Mouse (Mus musculus) CH12.LX (cell line): ENCODE measurements around the gene Tmsb10. TPM values are rescaled to one million over a fixed set of nuclear protein-coding genes. Genes with fewer than 3 reads are reported as not detected.

Experiments
- DNase-seq: peaks from one replicate; pipeline ENCODE4 v3.0.0-alpha.2; 2013; ENCODE audit errors: extremely low read depth
- H3K27ac ChIP-seq: 2 replicates; pipeline ENCODE4 v1.5.1; 2012; ENCODE audit warnings: low read depth, mild to moderate bottlenecking, control low read depth, moderate library complexity; ENCODE audit not compliant: insufficient read depth
- H3K27me3 ChIP-seq: replicated peaks from 2 replicates; pipeline ENCODE3; 2012; ENCODE audit warnings: inconsistent platforms
- H3K36me3 ChIP-seq, 2 experiments: replicated peaks in 1 of 2; 2 replicates each; pipeline versions ENCODE3 to v1.6.1; 2012; ENCODE audit warnings: inconsistent platforms in 1 of 2, low read length in 1 of 2, mild to moderate bottlenecking in 1 of 2, mixed read lengths in 1 of 2, moderate library complexity in 1 of 2; ENCODE audit not compliant: control insufficient read depth in 1 of 2, insufficient read depth in 1 of 2
- H3K4me1 ChIP-seq, 2 experiments: 2 replicates each; pipeline ENCODE4 v1.6.1; 2012; ENCODE audit warnings: inconsistent platforms in 1 of 2, moderate library complexity in 1 of 2; ENCODE audit not compliant: insufficient read depth in 2 of 2, control insufficient read depth in 1 of 2
- H3K4me2 ChIP-seq: 2 replicates; pipeline ENCODE4 v1.6.1; 2012; ENCODE audit warnings: low read depth, mild to moderate bottlenecking, control low read depth; ENCODE audit not compliant: poor library complexity, insufficient read depth, severe bottlenecking
- H3K4me3 ChIP-seq, 3 experiments: fragments of 150-350 bp in 1 of 3; sonication (generic) in 1 of 3; replicated peaks in 1 of 3; 2 replicates each; pipeline versions ENCODE3 to v1.5.1; 2011 to 2012; ENCODE audit warnings: low read depth in 2 of 3, low read length in 2 of 3, mild to moderate bottlenecking in 2 of 3, moderate library complexity in 2 of 3, control low read depth in 1 of 3, improper control_type of control experiment in 1 of 3, inconsistent platforms in 1 of 3, mixed read lengths in 1 of 3; ENCODE audit not compliant: poor library complexity in 1 of 3
- H3K79me2 ChIP-seq: replicated peaks from 2 replicates; pipeline ENCODE4 v1.6.1; 2012; ENCODE audit warnings: mild to moderate bottlenecking, moderate library complexity; ENCODE audit not compliant: control insufficient read depth, poor library complexity, insufficient read depth, severe bottlenecking; ENCODE audit errors: extremely low read depth
- H3K9ac ChIP-seq: 2 replicates; pipeline ENCODE4 v1.6.1; 2012; ENCODE audit warnings: low read depth, mild to moderate bottlenecking, control low read depth, moderate library complexity; ENCODE audit not compliant: insufficient read depth
- H3K9me3 ChIP-seq: replicated peaks from 2 replicates; pipeline ENCODE3; 2012; ENCODE audit warnings: low read length, inconsistent platforms, mixed read lengths
- CHD1 ChIP-seq: IDR thresholded peaks from 2 replicates; pipeline ENCODE4 v1.6.1; 2012; ENCODE audit warnings: low read depth, low read length, improper control_type of control experiment, inconsistent platforms
- CTCF ChIP-seq, 2 experiments: IDR thresholded peaks in 1 of 2; conservative IDR thresholded peaks in 1 of 2; 2 replicates each; pipeline ENCODE4 v1.5.1; 2011 to 2012; ENCODE audit warnings: low read depth in 2 of 2, low read length in 2 of 2, improper control_type of control experiment in 1 of 2, inconsistent platforms in 1 of 2, mild to moderate bottlenecking in 1 of 2, moderate library complexity in 1 of 2
- E2F4 ChIP-seq: IDR thresholded peaks from 2 replicates; pipeline ENCODE4 v1.6.1; 2011; ENCODE audit warnings: low read depth, low read length, improper control_type of control experiment; ENCODE audit not compliant: insufficient replicate concordance
- ETS1 ChIP-seq: conservative IDR thresholded peaks from 2 replicates; pipeline ENCODE4 v1.6.1; 2012; ENCODE audit warnings: low read depth, mild to moderate bottlenecking, inconsistent platforms, low read length, improper control_type of control experiment, moderate library complexity
- IRF4 ChIP-seq: IDR thresholded peaks from 2 replicates; pipeline ENCODE4 v1.6.1; 2014; ENCODE audit warnings: low read depth, mild to moderate bottlenecking, inconsistent platforms, low read length, improper control_type of control experiment
- JUND ChIP-seq: conservative IDR thresholded peaks from 2 replicates; pipeline ENCODE4 v1.6.1; 2011; ENCODE audit warnings: low read depth, low read length, improper control_type of control experiment
- KAT2A ChIP-seq: IDR thresholded peaks from 2 replicates; pipeline ENCODE4 v1.6.1; 2012; ENCODE audit warnings: low read length, improper control_type of control experiment, inconsistent platforms; ENCODE audit not compliant: insufficient replicate concordance
- NELFE ChIP-seq: IDR thresholded peaks from 2 replicates; pipeline ENCODE4 v1.6.1; 2011; ENCODE audit warnings: low read depth, low read length, improper control_type of control experiment
- NRF1 ChIP-seq: IDR thresholded peaks from 2 replicates; pipeline ENCODE4 v1.6.1; 2014; ENCODE audit warnings: low read depth, mild to moderate bottlenecking, inconsistent platforms, low read length, improper control_type of control experiment, moderate library complexity
- POLR2A ChIP-seq: IDR thresholded peaks from 2 replicates; pipeline ENCODE4 v1.6.1; 2011; ENCODE audit warnings: low read depth, mild to moderate bottlenecking, improper control_type of control experiment, low read length
- POLR2AphosphoS2 ChIP-seq: IDR thresholded peaks from 2 replicates; pipeline ENCODE4 v1.6.1; 2011; ENCODE audit warnings: low read depth, low read length, improper control_type of control experiment
- RAD21 ChIP-seq: IDR thresholded peaks from 2 replicates; pipeline ENCODE4 v1.6.1; 2011; ENCODE audit warnings: low read depth, mild to moderate bottlenecking, low read length, improper control_type of control experiment, moderate library complexity
- TBP ChIP-seq: conservative IDR thresholded peaks from 2 replicates; pipeline ENCODE4 v1.6.1; 2011; ENCODE audit warnings: low read depth, low read length, improper control_type of control experiment
- TCF12 ChIP-seq: IDR thresholded peaks from 2 replicates; pipeline ENCODE4 v1.6.1; 2014; ENCODE audit warnings: low read depth, mild to moderate bottlenecking, inconsistent platforms, low read length, improper control_type of control experiment
- UBTF ChIP-seq: IDR thresholded peaks from 2 replicates; pipeline ENCODE4 v1.6.1; 2012; ENCODE audit warnings: low read depth, mild to moderate bottlenecking, inconsistent platforms, low read length, improper control_type of control experiment, moderate library complexity
- ZC3H11A ChIP-seq: IDR thresholded peaks from 2 replicates; pipeline ENCODE4 v1.6.1; 2012; ENCODE audit warnings: low read depth, mild to moderate bottlenecking, inconsistent platforms, low read length, improper control_type of control experiment
- ZMIZ1 ChIP-seq: IDR thresholded peaks from 2 replicates; pipeline ENCODE4 v1.6.1; 2012; ENCODE audit warnings: low read depth, mild to moderate bottlenecking, inconsistent platforms, low read length, improper control_type of control experiment
- dilution Hi-C: fragments of 300-500 bp; cut with MboI; formaldehyde crosslinking; loops from 2 replicates; pipeline ENCODE4 v1.14.3; 2020; ENCODE audit warnings: low sequenced_read_pairs; ENCODE audit not compliant: extremely low pct_unique_long_range_greater_than_20kb, extremely low pct_ligation_motif_present
- in situ Hi-C: fragments of 300-500 bp; cut with MboI; formaldehyde crosslinking; loops from 3 replicates; pipeline ENCODE4 v1.14.3; 2019; ENCODE audit warnings: low sequenced_read_pairs, low pct_ligation_motif_present, low pct_unique_long_range_greater_than_20kb, mixed read lengths
- polyA plus RNA-seq: library from polyadenylated mRNA; unstranded; fragments of >175 nt; gene quantifications from 2 replicates; pipeline ENCODE4 v1.2.1, GENCODE M21; 2012; ENCODE audit warnings: low read depth; ENCODE audit not compliant: insufficient read length
- total RNA-seq, 2 experiments: library from RNA; depleted of rRNA; stranded (reverse); fragments of 300-350 nt in 1 of 2; fragments of >200 nt in 1 of 2; gene quantifications; 2 replicates each; pipeline ENCODE4 v1.2.3; 2012 to 2014

The Tmsb10 gene
- total and polyA plus RNA-seq, 3 experiments, result 223 to 479 (median 379) TPM

- dilution Hi-C loops (no loop called here), in situ Hi-C loops (loop anchor here (5.0 kb wide), 1 partner anchor 34 kb away; no protein-coding TSS in a partner anchor)
- H3K27ac ChIP-seq, result no peak overlapping the region
- peaks cover 14% of the 10 kb centered on the region for H3K79me2 ChIP-seq
- no peaks in the 10 kb centered on the region for H3K9me3 ChIP-seq
- H3K36me3 ChIP-seq, result no peaks in the 10 kb centered on the region
- TF ChIP-seq RAD21 (no peak), IRF4 (no peak), NELFE (peak; percentile 97), POLR2AphosphoS2 (peak; percentile 90), CHD1 (no peak), TCF12 (peak; percentile 77; the same call in 1 of the 2 replicates), TBP (peak; percentile 85), ZMIZ1 (peak; percentile 96), NRF1 (0 out of 2 replicates have a peak, but pooled peaks have one; percentile 14), UBTF (no peak), KAT2A (no peak), POLR2A (peak; percentile 98), CTCF (conservative IDR thresholded peaks at IDR 0.05 in 1 of 2, IDR thresholded peaks at IDR 0.05 in 1 of 2; ENCODE audit: low read depth in 2 of 2, low read length in 2 of 2) (no peak)
- H3K4me2 ChIP-seq, result peak overlapping the region; percentile 91
- H3K4me3 ChIP-seq, result peak overlapping the region; percentile 79 to 88 (median 87)
- H3K9ac ChIP-seq, result peak overlapping the region; percentile 85
- DNase-seq, result peak; percentile 51
- H3K4me1 ChIP-seq, result peaks cover 26 to 58% of the 10 kb centered on the region in 2 experiments
- H3K27me3 ChIP-seq, result no peaks in the 10 kb centered on the region
These were observed 589 bp downstream of the Tmsb10 start for GRCm38 (mm10) chr6:72957676-72958641.

- TF ChIP-seq TBP, result no peak
- no peak for TF ChIP-seq TCF12
- TF ChIP-seq E2F4, result no peak
- no peak for TF ChIP-seq ZC3H11A
- no peak for TF ChIP-seq ETS1
- TF ChIP-seq JUND, result no peak
- Histone ChIP-seq H3K36me3 (no peaks in the 10 kb centered on the region), H3K27ac (no peak overlapping the region), H3K4me2 (peak overlapping the region; percentile 92), H3K4me3 (peak overlapping the region; percentile 36 to 79 (median 45)), H3K9me3 (no peaks in the 10 kb centered on the region), H3K79me2 (peaks cover 14% of the 10 kb centered on the region), H3K4me1 (peaks cover 21 to 50% of the 10 kb centered on the region in 2 experiments), H3K9ac (peak overlapping the region; percentile 73), H3K27me3 (no peaks in the 10 kb centered on the region)
- in situ Hi-C loops (loop anchor here (5.0 kb wide), 1 partner anchor 35 kb away; no protein-coding TSS in a partner anchor), dilution Hi-C loops (no loop called here)
- no peak for DNase-seq
These were observed 1.5 kb downstream of the Tmsb10 start for GRCm38 (mm10) chr6:72957093-72957435.
